Comparison of ENCODE assay signal across 20 mouse cellular contexts in the genomic region with DNA sequence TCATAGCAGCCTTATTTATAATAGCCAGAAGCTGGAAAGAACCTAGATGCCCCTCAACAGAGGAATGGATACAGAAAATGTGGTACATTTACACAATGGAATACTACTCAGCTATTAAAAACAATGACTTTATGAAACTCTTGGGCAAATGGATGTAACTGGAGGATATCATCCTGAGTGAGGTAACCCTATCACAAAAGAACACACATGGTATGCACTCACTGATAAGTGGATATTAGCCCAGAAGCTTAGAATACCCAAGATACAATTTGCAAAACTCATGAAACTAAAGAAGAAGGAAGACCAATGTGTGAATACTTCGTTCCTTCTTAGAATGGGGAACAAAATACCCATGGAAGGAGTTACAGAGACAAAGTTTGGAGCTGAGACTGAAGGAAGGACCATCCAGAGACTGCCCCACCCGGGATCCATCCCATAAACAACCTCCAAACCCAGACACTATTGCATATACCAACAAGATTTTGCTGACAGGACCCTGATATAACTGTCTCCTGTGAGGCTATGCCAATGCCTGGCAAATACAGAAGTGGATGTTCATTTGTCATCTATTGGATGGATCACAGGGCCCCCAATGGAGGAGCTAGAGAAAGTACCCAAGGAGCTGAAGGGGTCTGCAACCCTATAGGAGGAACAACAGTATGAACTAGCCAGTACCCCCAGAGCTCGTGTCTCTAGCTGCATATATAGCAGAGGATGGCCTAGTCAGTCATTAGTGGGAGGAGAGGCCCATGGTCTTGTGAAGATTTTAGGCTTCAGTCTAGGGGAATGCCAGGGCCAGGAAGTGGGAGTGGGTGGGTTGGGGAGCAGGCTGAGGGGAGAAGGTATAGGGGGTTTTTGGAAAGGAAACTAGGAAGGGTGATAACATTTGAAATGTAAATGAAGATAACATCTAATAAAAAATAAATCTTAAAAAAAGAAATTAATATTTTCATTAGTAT. TPM values are rescaled to one million over a fixed set of nuclear protein-coding genes. Genes with fewer than 3 reads are reported as not detected.
"Had no signal": no experiment of that assay in that cellular context is flagged by ENCODE, and none has a peak within 500 bp of the region (broad histone marks: within the 10 kb centered on the region; RNA-seq: fewer than 3 reads in every experiment).

No protein-coding gene starts in this region.

RNA-seq across cellular contexts. Expression of gene Ccr3, which starts 40.0 kb away (rescaled TPM):
- total RNA-seq: gastrocnemius, adult 18-20 months; gastrocnemius, postnatal 14 days; gastrocnemius, postnatal 36 days; heart, adult 18-20 months; heart, adult 8-10 months; heart, postnatal 25 days; heart, postnatal 4 days; layer of hippocampus, adult 2 months; layer of hippocampus, postnatal 10 days; layer of hippocampus, postnatal 25 days; left cerebral cortex, adult 2 months; left cerebral cortex, postnatal 36 days had no signal
- polyA plus RNA-seq: hindbrain, embryonic 10.5 days; hindbrain, embryonic 12.5 days; hindbrain, embryonic 14.5 days; hindbrain, embryonic 16.5 days; kidney, embryonic 14.5 days; kidney, embryonic 16.5 days; limb, embryonic 10.5 days; limb, embryonic 12.5 days had no signal
